Mouse (Mus musculus) erythroid progenitor cell, adult 5-6 weeks (primary cell): ENCODE results near the gene Arhgef10l. TPM values are rescaled to one million over a fixed set of nuclear protein-coding genes. Genes with fewer than 3 reads are reported as not detected.

Experiments
- ATAC-seq: replicated peaks from 2 replicates; pipeline ENCODE4 v1.8.0; 2016; ENCODE audit warnings: moderate number of reproducible peaks, mild to moderate bottlenecking, moderate TSS enrichment, inconsistent platforms; ENCODE audit not compliant: poor library complexity, low FRiP score, severe bottlenecking
- total RNA-seq, 2 experiments: library from RNA; stranded (forward) in 1 of 2; stranded (reverse) in 1 of 2; fragments of 150-400 nt in 1 of 2; fragments of 186-747, 209-891 nt in 1 of 2; gene quantifications; 2 replicates each; pipeline versions ENCODE4 v1.2.3 to v1.2.4; 2015 to 2017; ENCODE audit warnings: low replicate concordance in 2 of 2

Gene Arhgef10l
- total RNA-seq, 2 experiments from 2014 or later = 1.4 TPM; not detected in 1

DNA sequence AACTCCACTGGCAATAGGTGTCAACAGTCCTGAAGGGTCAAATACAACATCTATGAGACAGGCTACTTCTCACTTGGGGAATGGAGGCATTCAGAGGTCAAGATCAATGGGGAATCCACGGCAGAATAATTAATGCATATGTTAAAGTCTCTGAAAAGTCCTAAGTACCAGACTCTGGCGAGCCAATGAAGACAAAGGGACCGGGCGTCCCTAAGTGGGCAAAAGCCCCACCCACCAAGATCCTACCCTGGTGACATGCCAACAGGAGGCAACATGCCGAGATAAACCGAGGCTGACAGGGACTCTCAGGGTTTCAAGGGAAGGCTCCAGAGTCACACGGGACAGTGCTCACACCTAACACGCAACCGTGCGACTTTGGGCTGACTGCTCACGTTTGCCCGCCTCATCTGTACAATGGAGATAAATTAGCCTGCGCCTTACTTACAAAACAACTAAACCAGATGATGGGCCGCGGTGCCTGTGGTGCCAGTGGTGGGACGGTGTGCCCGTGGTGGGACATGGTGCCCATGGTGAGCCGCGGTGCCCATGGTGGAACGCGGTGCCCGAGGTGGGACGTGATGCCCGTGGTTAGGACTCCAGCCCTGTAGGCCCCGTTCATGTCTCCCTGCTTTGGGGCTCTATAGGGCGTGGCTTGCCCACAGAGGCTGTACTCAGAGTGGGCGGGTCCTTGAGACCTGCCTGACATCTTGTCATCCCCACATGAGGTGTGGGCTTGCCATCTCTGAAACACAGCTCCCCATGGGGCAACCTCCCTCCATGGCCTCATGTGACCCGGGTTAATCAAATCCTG, 26.2 kb downstream of the Arhgef10l start:
- ATAC-seq = no peak

DNA sequence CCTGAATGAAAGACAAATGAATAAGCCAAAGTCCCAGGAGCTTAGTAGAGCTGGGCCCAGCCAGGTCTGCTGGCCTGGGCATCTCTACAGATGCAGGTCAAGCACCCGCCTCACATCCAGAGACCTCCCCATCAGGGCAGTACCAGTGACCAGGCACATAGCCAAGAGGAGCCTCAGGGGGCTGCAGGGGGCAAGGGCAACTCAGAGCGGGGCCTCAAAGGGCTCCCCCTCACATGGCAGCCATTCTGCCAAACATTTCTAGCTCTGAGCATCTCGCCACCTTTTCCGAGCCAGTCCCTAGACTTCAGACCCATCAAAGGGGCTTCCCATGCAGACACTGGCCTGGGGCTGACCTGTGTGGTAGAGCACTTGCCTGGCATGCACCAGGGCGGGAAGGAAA, 27.2 kb downstream of the Arhgef10l start:
- ATAC-seq = no peak

- no peak for ATAC-seq
Observed at GRCm38 (mm10) chr4:140637269-140637668, 28.5 kb downstream of the Arhgef10l start.

- no peak for ATAC-seq
Observed at GRCm38 (mm10) chr4:140636312-140636996, 29.4 kb downstream of the Arhgef10l start.

- no peak for ATAC-seq
Observed at GRCm38 (mm10) chr4:140634861-140635388, 30.9 kb downstream of the Arhgef10l start.

GRCm38 (mm10) chr4:140631276-140631849, 34.4 kb downstream of the Arhgef10l start:
- ATAC-seq = no peak

DNA sequence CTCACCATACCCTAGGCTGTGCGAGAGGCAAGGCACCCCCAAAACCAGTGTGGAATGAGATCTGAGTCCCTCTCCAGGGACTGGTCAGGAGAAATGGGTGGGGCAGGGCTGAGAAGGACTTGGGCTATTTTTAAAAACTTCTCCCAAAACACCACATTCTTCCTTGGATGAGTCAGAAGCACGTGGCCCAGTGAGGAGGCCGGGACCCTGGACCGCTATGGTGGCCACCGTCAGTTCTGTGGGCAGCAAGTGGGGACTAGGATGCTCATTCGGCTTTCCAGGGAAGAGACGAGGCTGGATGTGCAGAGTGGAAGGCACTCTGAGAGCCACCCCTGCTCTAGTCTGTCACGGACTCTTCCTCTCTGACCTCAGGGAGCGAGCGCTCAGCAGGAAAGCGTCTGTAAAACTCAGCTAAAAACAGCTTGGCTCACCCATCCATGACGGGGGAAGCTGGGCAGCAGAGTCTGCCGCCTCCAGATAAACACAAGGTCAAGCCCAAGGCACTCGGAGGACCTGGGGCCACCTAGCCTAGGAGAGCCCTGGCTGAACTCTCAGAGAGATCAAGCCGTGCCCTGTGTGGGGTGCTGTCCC, 35.1 kb downstream of the Arhgef10l start:
- ATAC-seq = no peak; the same call in 1 of the 2 replicates

DNA sequence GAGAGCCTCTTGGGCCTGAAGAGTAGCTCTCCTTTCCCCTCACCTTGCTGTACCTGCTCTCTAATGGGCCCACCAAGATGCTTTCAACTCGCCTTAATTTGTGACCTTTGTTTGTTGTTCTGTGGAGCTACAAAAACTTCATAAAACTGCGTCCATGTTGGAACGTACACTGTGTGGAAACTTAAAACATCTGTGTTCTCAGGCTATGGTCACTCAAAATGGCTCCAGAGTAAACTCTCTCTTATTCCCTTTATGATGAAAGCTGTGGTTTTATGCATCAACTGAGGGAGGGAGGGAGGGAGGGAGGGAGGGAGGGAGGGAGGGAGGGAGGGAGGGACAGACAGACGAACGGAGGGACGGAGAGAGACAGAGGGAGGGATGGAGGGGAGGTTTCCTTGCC, 35.7 kb downstream of the Arhgef10l start:
- no peak for ATAC-seq

DNA sequence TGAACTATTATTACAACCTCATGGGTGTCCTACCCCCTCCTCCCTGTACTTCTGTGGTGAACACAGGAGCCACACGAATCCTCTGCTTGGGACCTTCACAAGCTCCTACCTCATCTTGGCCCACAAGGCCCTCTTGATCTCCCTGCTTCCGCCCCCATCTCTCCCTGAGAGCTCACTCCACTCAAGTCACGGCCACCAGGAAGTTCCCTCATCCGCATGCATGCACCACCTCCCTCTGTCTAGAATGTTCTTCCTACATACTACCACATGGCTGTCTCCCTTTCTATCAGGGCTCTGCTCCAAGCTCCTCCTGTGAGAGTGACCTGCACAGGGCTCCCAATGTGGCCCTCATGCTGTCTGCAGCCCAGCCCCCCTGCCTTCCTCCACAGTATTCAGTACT, 36.8 kb downstream of the Arhgef10l start:
- ATAC-seq = no peak

DNA sequence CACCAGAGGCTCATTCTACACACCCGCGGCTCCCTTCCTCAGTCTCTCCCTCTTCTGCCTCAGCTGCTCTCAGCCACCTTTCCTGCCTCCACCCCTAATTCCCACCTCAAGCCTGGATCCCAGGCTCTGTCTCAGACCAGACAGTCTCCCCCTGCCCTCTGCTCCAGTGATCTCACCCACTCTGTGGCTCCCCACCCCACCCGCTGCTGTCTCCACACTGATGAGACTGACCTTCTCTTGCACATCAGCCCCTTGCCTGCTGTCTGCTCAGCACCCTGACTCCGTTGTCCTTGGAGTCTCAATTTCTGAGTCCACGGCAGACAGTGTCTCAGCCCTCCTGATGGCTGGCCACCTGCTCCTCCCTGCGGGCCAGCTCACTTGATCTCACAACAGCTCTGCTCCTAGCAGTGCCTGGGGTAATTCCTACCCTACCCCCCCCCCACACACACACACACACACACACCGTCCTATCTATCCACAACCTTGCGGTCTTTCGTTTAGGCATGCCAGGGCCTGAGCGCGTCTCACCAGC, 37.3 kb downstream of the Arhgef10l start:
- no peak for ATAC-seq

GRCm38 (mm10) chr4:140625651-140626525, 39.9 kb downstream of the Arhgef10l start:
- no peak for ATAC-seq

- no peak for ATAC-seq
Observed at GRCm38 (mm10) chr4:140624468-140625176, 41.2 kb downstream of the Arhgef10l start.

- no peak for ATAC-seq
Observed at GRCm38 (mm10) chr4:140624087-140624467, 41.7 kb downstream of the Arhgef10l start.

DNA sequence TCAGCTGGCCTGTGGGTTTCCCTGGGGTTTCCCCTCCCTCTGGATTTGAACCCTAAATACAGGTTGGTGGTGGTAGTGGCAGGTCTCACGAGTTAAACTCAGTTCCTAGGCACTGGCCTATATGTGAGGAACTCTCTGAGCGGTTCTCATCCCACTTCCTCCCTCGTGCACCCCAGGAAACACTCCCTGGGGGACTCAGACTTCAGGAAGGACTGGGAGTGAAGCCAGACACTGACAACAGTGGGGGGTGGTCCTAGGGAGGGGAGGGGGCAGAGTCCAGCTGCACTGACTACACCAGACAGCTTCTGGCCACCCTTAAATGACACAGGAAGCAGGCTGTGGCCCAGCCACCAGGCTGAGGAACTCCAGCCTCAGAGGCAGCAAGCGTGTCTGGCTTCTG, 43.0 kb downstream of the Arhgef10l start:
- no peak for ATAC-seq

GRCm38 (mm10) chr4:140620496-140620895, 45.3 kb downstream of the Arhgef10l start:
- ATAC-seq = no peak

GRCm38 (mm10) chr4:140617391-140618385, 48.1 kb downstream of the Arhgef10l start:
- no peak for ATAC-seq

GRCm38 (mm10) chr4:140616894-140617293, 48.9 kb downstream of the Arhgef10l start:
- no peak for ATAC-seq
